Mouse (Mus musculus) thymus, postnatal 36 days (tissue): Measurements from ENCODE around the gene Tmem40.

Experiments
- DNase-seq, 2 experiments: peaks; one replicate each; pipeline ENCODE4 v3.0.0; 2022; ENCODE audit warnings: mixed read lengths in 2 of 2

Gene Tmem40

DNA sequence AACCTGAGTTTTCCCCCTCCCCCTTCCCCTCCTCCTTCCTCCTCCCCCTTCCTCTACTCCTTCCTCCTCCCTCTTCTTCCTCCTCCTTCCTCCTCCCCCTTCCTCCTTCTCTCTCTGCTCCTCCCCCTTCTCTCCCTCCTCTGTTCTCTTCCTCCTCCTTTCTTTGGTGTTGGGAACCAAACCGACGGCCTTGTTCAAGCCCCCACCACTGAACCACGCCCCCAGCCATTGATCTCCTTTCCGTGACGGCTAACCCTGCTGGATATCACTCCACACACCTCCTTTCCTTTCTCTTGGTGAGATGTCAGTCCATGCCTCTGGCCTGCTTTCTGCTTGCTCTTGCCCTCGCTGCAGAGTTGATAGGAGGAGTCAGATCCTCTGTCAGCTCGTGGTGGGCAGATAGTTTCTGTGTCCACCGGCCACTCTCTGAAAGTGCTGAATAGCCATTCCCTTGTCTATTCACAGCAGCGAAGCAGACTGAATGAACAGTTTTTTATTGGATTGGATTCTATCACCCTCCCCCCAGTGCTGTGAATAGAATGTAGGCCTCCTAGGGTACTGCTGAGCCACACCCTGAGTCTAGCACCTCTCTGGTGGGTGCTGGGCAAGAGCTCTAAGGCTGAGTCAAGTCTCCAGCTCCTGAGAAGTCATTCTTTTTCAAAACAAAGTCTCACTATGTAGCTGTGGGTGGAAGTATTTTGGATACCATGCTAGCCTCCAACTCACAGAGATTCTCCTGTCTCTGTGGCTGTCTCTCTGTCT lies at the start of gene Tmem40:
Tmem40 (minus strand) TSS at position 416 of the 762 bp plus-strand sequence.
- DNase-seq = peak; percentile 42 to 55

DNA sequence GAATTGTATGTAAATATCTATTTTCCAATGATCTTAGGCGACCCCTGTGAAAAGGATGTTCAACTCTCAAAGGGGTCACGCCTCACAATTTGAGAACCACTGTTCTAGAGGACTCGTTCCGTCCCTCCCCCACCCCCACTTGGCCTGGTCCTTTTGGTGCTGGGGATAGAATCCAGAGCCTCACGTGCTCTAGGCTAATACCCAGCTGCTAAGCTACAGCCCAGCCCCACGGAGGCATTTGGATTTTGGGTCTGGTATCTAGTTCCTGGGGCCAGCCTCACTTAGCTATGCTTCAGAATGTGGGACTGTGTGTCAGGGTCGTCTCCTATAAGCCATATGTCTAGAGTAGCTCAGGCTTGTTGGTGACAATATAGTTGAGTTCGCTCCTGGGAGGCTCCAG lies 49.4 kb upstream of the Tmem40 start:
- no peak for DNase-seq

DNA sequence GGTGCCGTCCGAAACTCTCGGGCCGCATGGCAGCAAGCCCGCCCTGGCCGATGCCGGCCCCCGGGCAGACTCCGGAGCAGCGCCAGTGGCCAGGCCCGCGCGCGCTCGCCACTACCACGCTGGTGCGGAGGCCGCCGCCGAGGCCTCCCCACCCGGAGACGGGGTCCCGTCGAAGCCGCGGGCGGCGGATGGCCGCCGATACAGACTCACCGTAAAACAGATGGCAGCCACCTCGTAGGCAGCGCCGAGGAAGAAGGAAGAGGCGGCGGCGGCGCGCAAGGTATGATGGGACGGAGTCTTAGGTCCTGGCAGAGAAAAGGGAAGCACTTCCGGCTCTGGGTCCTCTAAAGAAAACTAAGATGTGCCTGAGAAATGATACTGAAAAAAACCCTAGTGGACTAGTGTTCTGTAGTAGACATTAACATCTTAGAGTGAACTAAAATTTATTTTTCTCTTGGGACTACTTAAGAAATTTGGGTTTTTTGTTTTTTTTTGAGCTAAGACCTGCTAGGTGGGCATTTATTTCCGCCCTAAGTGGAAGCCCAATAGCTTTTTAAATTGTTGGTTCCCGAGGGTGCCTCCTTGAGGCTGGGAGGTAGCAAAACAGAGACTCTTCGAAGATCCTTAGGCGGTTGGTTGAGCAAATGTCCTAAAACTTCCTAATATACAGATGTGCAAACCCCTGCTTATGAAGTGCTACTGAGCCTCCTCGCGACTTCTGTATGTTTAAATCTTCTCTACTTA lies 46.5 kb upstream of the Tmem40 start, which contains the start of gene Rpl32:
Rpl32 (minus strand) TSS at position 260 of the 744 bp plus-strand sequence.
- peak; percentile 84 to 85 for DNase-seq

DNA sequence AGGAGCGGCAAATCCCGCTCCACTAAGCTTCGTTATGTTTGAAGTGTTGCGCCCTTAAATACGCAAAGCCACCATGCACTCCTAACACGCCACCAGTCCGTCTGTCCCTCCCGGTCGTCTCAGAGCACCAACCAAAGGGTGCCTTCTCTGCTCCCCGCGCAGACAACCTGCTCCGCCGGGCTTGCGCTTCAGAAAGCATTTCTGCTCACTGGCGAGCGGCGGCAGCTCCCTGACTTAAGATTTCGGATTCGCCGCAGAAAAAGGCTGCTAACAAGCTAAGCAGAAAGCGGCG lies 45.9 kb upstream of the Tmem40 start:
- no peak for DNase-seq

DNA sequence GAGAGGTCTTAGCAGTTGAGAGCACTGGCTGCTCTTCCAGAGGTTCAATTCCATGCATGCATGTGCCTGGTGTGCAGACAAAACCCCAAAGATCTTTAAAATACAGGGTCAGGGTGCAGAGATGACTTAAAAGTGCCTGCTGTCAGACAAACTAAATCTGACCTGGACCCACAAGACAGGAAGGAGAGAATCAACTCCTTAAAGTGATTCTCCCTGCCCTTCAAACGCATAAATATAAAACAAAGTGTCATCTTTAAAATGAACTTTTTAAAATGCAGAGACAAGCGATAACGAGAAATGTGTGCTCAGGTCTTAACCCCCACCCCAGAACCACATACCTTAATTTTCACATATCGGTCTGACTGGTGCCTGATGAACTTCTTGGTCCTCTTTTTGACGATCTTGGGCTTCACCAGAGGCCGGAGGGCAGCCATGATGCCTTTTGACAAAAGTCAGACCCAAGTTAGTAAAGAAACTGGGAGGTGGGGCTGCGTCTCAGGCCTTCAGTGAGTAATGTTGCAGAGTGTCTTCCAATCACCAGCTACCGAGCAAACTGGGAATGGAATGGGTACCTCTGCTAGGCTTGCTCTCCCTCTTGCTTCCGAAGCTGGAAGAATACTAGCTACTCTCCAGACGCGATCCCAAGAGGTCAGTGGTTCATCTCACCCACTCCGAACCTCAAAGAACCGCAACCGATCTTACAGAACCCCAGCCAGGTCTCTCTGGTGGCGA lies 45.4 kb upstream of the Tmem40 start:
- no peak for DNase-seq

DNA sequence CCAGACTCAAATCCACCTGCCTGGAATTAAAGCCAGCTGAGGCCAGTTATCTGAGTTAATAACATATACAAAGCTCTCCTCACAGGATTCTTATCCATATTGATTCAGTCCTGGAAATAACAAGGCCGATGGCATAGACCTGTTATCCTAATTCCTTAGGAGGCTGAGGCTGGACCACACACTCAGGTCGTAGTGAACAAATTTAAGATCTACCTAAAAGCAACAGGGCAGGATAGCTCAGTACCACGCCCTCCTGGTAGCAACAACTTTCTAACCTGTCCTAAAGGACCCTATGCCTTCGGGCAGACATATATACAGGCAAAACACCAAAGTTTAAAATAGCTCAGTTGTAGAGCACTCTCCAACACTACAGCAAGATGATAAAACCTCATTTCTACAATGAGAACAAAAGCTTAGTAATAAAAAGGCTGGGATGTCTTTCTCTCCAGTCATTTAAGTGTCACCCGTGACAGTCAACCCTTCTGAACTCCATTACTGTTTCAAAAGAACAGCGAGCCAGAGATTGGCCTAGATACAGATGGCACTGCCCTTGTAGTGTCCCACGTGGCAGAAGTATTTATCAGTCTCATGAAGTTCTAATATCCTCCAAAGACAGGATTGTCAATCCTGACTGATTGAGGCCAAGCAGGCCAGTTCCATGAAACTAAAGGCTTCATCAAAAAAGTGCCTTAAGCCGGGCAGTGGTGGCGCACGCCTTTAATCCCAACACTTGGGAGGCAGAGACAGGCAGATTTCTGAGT lies 42.4 kb upstream of the Tmem40 start:
- no peak for DNase-seq

DNA sequence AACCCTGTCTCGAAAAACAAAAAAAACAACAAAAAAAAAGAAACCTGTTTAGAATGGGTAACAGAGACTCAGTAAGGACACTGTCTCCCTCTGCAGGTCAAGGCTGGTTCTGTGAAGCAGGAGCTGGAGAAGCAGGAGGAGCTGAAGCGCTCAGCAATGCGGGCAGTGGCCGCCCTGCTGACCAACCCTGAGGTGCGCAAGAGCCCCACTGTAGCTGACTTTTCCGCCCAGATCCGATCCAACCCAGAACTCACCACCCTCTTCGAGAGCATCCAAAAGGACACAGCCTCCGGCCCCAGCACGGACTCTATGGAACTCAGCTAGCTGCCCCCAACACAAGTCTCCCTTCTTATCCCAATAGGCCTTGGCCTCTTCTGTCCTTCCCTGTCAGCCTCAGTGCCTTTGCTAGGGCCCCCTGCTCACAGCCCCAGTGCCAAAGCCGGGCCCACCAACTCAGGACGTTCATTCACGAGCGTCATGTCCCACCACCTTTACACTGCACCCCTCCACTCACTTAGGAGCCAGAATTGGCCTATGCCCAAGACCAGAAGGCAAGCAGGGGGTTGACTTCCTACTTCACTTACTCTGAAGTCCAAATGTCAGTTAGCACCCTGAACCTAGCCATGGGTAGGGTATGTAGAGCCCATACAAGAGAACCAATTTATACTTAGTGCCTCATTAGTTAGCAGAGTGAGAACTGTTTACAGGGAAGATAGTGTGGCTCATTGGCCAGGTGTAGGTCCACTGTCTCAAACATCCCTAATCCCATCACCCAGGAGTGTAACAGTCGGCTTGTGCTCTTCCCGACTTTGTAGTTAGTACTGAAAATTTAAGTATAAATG lies 41.6 kb upstream of the Tmem40 start:
- DNase-seq = peak; percentile 56 to 57

DNA sequence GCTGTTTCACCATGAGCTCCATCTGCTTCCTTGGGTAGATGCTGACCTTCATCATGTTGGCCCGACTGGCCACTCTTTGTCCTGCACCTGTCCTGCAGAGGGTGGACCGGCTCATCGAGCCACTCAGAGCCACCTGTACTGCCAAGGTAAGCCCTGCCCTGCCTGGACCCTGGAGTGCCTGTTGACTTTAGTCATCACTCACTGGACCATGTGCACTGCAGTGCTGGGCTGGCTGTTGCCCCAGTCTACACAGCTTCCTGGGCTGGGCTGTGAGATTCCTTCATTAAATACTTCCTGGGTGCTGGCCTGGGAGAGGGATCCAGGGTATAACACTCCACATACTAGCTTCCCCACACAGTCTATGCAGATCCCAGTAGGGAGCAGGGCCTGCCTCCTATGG lies 39.6 kb upstream of the Tmem40 start:
- no peak for DNase-seq

DNA sequence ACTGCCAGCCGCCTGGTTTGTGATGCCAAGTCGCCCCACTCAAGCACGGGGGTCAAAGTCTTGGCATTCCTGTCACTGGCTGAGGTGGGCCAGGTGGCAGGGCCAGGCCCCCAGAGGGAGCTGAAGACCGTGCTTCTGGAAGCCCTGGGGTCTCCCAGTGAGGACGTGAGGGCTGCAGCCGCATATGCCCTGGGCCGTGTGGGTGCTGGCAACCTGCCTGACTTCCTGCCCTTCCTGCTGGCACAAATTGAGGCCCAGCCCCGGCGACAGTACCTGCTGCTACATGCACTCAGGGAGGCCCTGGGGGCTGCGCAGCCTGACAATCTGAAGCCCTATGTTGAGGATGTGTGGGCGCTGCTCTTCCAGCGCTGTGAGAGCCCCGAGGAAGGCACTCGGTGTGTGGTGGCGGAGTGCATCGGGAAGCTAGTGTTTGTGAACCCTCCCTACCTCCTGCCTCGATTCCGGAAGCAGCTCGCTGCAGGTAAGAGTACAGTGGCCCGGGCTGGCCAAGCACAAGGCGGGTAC lies 30.5 kb upstream of the Tmem40 start:
- peak; percentile 46 to 60 for DNase-seq

DNA sequence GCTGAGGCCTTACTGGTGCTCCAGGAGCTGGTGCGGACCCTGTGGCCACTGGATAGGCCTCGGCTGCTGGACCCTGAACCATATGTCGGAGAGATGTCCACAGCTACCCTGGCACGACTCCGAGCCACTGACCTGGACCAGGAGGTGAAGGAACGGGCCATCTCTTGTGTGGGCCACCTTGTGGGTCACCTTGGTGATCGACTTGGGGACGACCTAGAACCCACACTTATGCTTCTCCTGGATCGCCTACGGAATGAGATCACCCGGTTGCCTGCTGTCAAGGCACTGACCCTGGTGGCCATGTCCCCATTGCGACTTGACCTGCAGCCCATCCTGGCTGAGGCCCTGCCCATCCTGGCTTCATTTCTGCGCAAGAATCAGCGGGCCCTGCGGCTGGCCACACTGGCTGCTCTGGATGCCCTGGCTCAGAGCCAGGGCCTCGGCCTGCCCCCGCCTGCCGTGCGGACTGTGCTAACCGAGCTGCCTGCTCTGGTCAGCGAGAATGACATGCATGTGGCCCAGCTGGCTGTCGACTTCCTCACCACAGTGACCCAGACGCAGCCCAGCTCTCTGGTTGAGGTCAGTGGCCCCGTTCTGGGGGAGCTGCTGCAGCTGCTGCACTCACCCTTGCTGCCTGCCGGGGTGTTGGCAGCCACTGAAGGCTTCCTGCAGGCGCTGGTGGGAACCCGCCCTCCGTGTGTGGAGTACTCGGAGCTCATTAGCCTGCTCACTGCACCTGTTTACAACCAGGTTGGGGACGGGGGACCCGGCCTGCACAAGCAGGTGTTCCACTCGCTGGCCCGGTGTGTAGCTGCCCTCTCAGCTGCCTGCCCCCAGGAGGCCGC lies 29.9 kb upstream of the Tmem40 start:
- peak; percentile 39 to 51 for DNase-seq

DNA sequence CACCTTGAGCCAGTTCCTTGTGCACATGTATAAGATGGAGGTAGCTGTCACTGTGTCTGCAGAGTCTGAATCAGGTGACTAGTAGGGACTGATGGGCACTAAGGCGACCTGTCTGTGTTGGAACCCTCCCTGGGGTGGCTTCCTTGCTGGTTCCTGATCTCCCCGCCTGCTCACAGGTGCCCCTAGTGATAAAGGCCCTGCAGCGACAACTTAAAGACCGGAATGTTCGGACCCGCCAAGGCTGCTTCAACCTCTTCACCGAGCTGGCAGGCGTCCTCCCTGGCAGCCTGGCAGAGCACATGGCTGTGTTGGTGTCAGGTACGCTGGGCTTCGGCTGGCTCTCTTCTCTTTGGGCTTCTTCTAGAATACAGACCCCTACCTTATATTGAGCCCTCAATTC lies 28.8 kb upstream of the Tmem40 start:
- DNase-seq = no peak

DNA sequence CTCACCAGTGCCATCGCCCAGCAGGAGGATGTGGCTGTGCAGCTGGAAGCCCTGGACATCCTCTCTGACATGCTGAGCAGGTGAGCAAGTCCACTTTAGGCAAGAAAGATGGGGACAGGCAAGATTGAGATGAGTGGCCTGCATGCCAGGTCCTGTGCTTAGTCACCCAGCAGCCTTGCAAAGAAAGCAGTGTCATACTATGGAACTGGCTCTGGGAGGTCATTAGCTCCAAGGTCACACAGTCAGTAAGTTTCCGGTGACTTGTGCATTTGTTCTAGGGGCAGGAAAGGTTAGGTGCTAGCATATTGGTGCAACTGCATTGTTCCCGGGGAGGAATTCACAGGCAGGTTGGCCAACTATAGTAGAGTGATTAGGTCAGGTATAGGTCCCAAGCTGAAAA lies 20.6 kb upstream of the Tmem40 start:
- DNase-seq = no peak

DNA sequence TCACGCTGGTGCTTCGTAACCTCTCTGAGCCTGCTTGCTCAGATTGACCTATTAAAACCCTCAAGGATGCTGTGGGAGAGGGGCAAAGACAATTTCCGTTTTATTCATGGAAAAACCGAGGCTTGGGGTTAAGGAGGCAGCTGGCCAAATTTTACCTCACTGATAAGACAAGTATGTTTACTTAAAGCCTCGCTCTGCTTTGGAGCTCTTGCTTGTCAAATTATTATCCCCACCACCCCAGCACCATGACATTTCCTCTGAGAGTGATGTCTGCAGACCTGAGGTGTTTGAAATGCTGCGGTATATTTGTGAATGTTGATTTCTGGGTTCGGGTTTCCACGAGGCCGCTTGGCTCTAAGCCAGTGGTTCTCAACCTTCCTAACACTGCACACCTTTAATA lies 14.2 kb upstream of the Tmem40 start:
- DNase-seq = no peak

DNA sequence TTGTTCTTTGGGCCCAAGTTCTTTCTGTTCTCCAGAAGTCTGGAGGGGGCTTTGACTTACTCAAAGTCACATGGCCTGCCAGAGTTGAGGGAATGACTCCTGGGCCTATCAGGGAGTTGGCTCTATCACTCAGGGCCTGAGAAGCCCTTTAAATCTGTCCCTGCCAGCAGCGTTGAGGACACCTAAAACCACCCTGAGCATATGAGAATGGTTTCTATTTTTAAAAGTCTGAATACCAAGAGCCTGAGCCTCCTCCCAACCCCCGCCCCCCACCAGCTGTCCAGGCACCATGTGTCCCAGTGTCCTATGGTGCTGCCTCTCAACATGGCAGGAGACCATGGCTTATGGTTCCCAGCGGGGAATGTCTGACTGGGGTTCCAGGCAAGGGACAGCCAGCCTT lies 13.6 kb upstream of the Tmem40 start:
- no peak for DNase-seq

DNA sequence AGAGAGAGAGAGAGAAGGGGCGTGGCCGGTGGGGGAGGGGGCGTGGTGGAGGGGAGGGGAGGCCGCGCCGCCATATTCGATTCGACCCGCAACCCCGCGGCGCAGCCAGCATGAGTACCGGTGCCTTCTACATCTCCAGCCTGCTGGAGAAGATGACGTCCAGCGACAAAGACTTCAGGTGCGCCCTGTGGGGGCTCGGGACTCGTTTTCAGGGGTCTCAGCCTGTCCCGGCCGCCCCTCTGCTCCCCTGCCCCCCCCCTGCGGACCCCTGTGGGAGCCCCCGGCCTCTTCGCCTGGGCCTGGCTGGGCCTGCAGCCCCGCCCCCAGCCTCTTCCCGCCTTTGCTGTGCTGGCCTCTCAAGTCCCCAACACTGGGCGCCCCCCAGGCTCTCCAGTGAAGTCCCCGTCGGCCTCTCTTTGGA lies 12.3 kb upstream of the Tmem40 start, which contains the start of gene Cand2:
Cand2 (plus strand) TSS at position 38 of the 421 bp plus-strand sequence.
- DNase-seq = peak; percentile 64 to 68

DNA sequence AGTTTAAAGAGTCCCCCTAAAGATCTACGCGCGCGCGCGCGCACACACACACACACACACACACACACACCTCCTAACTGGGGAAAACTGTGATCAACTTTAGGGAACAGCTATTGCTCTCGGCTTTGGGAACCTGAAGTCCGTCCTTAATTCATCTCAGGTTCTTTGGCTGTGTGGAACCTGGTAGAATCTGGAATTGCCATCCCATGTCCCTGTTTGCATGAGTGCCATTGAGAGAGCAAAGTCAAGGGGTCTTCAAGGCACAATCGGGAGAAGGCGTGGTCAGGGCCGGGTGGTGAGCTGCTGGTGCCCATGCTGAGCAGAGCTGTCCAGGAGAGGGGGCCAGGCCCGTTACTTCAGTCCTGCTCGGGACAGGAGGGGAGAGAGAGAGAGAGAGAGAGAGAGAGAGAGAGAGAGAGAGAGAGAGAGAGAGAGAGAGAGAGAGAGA lies 11.8 kb upstream of the Tmem40 start:
- peak; percentile 39 to 48 for DNase-seq

DNA sequence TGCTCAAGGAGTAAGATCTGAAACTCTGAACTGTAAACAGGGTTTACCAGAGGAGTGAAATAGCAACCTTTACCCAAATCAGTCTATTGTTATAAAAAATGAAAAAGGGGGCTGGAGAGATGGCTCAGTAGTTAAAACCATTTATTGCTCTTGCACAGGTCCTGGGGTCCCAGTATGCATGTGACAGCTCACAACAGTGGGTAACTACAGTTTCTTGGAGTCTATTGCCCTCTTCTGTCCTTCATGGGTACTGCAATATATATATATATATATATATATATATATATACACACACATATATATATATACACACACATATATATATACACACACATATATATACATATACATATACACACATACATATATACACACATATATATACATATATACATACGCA lies 10.4 kb upstream of the Tmem40 start:
- DNase-seq = no peak

DNA sequence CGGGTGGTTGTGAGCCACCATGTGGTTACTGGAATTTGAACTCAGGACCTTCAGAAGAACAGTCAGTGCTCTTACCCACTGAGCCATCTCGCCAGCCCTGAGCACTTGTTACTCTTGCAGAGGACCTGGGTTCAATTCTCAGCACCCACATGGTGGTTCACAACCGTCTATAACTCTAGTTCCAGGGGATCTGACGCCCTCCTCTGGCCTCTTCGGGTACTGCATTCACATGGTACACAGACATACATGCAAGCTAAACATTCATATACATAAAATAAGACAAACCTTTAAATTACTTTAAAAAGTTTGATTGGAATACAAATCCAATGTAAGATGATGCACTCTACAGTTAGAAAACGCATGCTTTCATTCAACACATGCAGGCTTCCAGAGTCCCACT lies 10.0 kb upstream of the Tmem40 start:
- DNase-seq = peak in 1 of 2 experiments; percentile 31

DNA sequence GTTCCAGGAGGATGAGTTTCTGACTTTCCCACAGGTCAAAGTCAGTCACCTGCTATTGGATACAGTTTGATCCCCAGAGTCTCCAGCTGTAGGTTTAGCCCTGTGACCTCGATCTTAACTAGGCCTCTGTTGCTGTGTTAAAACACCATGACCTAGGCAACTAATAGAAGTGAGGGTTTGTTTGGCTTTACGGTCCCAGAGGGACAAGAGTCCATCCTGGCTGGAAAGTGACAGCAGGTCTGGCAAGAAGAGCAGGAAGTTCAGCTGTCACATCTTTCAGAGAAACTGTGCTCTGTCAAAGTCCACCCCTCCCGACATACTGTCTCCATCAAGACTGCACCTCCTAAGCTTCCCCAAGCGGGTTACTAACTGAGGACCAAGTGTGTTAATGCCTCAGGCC lies 8.6 kb upstream of the Tmem40 start:
- DNase-seq = no peak

DNA sequence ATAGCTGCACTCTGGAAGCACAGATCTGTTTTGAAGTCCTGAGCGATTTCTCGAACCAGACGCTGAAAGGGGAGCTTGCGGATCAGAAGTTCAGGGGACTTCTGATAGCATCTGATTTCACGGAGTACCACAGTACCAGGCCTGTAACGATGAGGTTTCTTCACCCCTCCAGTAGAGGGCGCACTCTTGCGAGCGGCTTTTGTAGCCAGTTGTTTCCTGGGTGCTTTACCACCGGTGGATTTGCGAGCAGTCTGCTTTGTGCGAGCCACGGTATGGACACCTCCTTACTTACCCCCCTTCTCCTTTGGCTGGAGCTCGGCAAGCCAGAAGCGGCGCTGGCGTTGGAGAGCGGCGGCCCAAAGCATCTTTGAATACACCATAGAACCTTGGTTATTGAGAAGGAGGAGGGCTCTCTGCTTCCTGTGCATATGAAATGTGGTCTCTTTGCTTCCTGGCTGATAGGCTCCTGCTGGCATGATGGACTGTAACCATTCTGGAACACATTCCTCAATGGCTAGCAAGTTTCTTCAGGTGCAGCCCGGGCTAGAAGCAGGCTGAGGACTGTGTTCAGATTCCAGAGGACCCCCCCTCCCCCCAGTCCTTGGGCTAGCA lies 8.0 kb upstream of the Tmem40 start:
- DNase-seq = no peak
